Mouse (Mus musculus) left cerebral cortex, adult 11 months (tissue): ENCODE measurements around the gene Nbas.

Source experiments
- DNase-seq: peaks from one replicate; pipeline ENCODE4 v3.0.0; 2022; ENCODE audit warnings: low spot score

Gene Nbas

GRCm38 (mm10) chr12:13539171-13539570, 270.2 kb downstream of the Nbas start:
- DNase-seq, result no peak

GRCm38 (mm10) chr12:13543806-13544205, 274.9 kb downstream of the Nbas start:
- no peak for DNase-seq

GRCm38 (mm10) chr12:13563646-13564289, 294.8 kb downstream of the Nbas start:
- DNase-seq, result no peak

- no peak for DNase-seq
Observed at GRCm38 (mm10) chr12:13564330-13564729, 295.4 kb downstream of the Nbas start.

GRCm38 (mm10) chr12:13566421-13566820, 297.5 kb downstream of the Nbas start:
- DNase-seq, result no peak

GRCm38 (mm10) chr12:13575158-13575557, 306.2 kb downstream of the Nbas start:
- DNase-seq, result no peak

DNA sequence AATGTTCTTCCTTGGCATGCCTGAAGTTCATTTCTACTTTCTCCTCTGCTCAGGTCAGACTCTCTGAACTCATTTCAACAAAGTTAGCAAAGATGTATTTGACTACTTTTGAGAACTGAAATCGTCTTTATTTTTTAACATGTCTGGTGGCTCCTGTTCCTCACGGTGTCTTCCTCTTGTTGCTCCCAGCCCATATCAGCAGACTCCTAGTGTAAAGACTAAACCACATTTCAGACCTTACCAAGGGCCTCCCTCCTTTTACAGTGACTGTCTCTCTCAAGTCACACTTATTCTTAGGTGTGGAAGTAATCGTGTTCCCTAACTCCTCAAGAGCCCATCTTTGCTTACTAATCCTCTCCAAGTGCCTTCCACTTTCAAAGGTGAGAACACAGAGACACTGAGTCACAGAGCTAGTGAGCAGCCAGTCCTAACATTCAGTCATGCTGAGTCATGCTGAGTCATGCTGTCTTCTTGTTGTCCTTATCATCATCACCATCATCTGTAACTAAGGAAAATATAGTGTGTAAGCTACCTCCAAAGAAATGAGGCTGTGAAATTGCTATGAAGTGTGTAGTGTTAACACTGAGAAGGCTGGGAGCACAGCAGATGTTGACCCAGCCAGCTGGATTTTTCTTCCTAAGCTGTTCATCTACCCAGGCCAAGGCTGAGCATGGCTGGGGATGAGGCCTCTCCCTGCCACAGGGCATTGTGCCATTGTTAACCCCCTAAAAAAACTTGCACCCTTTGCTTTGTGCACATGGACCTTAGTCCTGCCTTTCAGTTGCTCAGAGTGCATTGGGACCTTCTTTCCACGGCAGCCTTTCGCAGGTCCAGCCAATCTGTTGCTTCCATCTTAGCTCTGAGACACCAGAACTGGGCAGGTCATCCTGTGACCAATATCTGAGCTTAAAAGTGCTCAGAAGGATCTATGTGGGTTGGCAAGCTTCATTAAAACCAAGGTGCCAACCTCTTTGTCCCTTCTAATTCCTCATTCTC, 307.0 kb downstream of the Nbas start:
- DNase-seq, result no peak

GRCm38 (mm10) chr12:13576761-13577160, 307.8 kb downstream of the Nbas start:
- DNase-seq, result no peak

DNA sequence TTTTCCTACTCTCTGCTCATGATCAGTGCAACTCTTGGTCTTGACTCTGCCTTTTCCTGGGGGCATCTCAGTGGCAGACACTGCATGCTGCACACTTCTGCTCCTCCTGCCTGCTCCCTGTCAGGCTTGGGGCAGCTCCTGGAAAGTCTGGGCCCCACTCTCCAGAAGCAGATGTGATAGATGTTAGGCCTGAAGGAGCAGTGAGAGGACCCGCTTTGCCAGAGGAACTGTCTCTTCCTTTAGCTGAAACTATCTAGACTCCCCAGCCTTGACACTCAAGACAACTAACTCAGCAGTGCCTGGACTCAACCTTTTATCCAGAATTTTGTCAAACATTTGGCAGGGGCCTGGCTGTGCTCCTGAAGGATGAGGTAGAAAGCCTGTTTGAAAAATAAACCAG, 311.9 kb downstream of the Nbas start:
- no peak for DNase-seq

- DNase-seq, result no peak
Observed at GRCm38 (mm10) chr12:13583386-13583785, 314.5 kb downstream of the Nbas start.

GRCm38 (mm10) chr12:13585527-13586156, 316.7 kb downstream of the Nbas start:
- no peak for DNase-seq

- no peak for DNase-seq
Observed at GRCm38 (mm10) chr12:13587675-13588074, 318.7 kb downstream of the Nbas start.

GRCm38 (mm10) chr12:13589021-13589420, 320.1 kb downstream of the Nbas start:
- no peak for DNase-seq

DNA sequence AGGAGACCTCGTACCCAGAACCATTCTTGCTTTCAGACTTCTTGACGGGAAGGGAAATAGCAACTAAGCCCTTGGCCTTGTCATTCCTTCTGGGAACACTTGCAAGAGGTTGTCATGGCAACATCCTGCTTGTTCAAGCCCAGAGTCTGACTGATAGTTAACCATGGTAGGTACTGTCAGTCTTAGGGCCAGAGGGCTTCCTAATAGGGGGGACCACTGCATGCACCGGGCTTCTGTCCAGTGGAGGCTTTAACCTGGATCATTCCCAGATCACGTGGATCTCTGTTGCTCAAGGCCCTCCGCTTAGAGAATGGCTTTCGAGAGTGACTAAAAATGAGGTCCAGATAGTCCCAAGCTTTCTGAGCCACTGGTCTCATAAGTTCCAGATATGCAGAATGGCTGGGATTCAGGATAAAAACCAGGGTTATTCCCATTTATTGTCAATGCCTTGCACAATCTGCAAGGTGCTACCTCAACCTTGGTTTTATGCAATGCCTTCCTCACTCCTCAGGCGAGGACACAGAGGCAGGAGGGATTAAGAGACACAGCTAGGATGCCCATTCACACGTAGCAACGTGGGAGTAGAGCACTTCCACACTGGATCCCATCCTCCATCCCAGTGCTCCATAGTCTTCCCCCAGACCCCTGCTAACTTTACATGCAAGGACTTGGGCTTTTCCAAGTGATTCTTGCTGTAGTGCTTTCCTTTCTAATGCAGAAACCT, 326.0 kb downstream of the Nbas start:
- no peak for DNase-seq

DNA sequence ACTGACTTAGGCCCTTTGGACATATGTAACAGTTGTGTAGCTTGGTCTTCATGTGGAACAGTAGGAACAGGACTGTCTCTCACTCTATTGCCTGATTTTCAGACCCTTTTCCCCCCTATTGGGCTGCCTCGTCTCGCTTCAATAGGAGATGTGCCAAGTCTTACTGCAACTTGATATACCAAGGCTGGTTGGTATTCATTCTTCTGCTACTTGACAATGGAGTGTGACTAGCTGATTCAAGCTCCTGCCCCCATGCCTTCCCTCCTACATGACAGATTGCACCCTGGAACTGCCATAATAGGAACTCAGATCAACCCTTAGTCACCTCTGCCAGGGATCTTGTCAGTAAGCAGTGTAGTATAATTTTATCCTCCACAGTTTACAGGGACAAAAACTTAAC, 328.1 kb downstream of the Nbas start:
- no peak for DNase-seq

DNA sequence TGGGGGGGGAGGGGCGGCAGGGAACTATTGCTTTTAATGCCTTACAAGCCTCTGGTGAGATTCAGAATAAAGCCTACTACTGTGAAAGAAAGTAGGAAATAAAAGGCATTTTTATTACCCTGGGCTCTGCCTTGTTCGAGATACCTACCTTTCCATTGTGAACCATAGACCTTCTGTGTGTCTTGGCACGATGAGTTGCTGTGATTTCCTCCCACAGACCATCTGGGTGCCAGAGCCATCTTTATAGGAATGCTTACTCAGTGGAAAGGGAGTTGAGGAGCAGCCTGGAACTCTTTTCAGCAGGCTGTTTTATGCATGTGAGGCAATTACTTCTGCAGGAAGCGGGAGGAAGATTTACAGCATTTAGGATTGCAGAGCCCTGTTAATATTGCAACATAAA, 329.6 kb downstream of the Nbas start:
- DNase-seq, result peak; percentile 69

DNA sequence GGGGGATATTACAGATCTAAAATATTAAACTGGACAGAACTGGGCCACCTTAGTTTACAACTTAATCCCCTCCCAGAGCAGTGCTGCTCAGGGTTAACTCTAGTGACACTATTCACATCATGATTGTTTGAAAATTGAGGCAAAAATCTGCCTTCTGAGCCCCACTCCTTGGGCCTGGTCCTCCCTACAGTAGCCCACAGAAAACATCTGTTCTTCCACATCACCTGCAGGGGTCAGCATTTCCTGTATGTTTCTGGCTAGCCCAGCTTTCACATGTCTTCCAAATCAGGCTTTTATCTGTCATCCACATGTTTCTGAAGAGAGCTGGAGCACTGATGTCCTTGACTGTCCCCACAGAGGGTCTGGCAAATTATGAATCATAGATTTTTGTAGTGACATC, 333.5 kb downstream of the Nbas start:
- DNase-seq, result no peak

DNA sequence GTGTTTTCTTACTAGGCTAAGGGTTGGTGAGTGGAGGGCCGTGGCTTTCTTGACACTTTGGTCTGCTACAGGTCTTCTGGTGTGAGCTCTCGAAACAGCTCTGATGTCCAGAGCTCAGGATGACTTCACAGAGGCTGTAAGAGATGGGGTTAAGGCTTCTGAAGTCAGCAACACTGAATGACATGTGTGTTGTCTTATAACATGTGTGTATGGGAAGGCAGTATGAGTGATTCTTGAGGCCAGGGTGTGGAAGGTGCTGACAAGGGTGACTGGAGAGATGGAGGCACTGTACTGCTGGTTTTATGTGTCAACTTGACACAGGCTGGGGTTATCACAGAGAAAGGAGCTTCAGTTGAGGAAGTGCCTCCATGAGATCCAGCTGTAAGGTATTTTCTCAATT, 338.1 kb downstream of the Nbas start:
- no peak for DNase-seq

GRCm38 (mm10) chr12:13609027-13609426, 340.1 kb downstream of the Nbas start:
- DNase-seq, result no peak

DNA sequence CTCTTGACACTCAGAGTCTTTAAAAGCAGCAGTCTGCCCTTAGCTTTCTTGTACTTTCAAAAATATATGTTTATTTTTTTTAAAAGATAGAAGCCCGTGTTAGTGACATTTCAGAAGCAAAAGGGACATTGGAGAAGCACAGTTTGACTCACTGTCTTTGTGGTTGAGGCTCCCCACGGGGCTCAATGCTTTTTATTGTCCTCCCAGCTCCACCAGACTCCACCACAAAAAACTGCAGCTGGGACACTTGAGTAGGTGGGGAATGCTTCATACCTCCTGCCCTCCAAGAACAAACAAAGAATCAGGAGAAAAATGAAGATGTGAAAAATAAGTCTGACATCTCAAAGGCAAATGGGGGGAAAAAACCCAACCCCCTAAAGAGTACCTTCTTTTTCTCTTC, 344.1 kb downstream of the Nbas start:
- DNase-seq, result no peak

- DNase-seq, result no peak
Observed at GRCm38 (mm10) chr12:13615661-13616060, 346.7 kb downstream of the Nbas start.

DNA sequence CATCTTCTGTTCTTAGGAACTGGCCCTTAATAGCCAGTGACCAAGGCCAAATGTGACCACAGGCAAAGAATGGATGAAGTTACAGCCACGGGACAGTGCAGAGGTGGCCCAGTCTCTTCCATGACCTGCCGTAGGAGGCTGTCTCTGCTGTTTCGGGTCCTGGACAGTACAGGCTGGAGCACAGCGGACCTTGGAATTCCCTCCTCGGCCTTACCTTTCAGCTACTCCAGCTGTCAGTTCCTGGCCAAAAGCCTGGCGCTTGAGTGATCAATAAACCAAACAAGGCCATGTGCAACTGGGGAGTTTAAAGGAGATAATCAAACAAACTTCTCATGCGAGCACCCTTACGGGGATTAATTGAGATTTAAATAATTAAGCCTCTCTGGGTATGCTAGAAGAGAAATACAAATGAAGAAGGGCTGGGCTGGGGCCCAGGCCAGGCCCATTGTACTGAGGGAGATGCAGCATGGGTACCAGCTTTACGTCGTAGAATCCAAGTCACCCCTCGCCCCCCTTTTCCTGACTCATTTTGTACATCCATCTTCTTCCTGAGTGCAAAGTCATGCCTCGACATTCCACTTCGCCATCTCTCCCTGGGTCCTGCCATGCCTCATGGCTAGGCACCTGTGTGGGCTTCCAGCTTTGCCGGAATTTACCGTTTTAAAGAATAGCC, 353.4 kb downstream of the Nbas start:
- no peak for DNase-seq
